Mouse (Mus musculus) adipocyte (in vitro differentiated cells): ENCODE measurements at regions not wholly inside any gene's neighbourhood (a gene's known extent, or its start where the extent isn't known, plus 50 kb on each side); places are given as distances from the start of the nearest gene placed in this dataset.

Experiments used
- DNase-seq: peaks from one replicate; pipeline ENCODE4 v3.0.0-alpha.2; 2016; ENCODE audit warnings: low spot score

GRCm38 (mm10) chr6:103312149-103312548 lies 198.2 kb upstream of the Chl1 start:
- DNase-seq = no peak

GRCm38 (mm10) chr6:103312935-103313334 lies 197.5 kb upstream of the Chl1 start:
- DNase-seq = no peak

- no peak for DNase-seq
Measured at GRCm38 (mm10) chr6:103318081-103318480, 192.3 kb upstream of the Chl1 start.

GRCm38 (mm10) chr6:103318677-103319359 lies 191.6 kb upstream of the Chl1 start:
- no peak for DNase-seq

- DNase-seq = no peak
Measured at GRCm38 (mm10) chr6:103319964-103320363, 190.4 kb upstream of the Chl1 start.

GRCm38 (mm10) chr6:103320550-103320949 lies 189.8 kb upstream of the Chl1 start:
- DNase-seq = no peak

- DNase-seq = no peak
Measured at GRCm38 (mm10) chr6:103321058-103321457, 189.3 kb upstream of the Chl1 start.

- no peak for DNase-seq
Measured at GRCm38 (mm10) chr6:103322442-103322841, 187.9 kb upstream of the Chl1 start.

GRCm38 (mm10) chr6:103335683-103336082 lies 174.7 kb upstream of the Chl1 start:
- DNase-seq = no peak

GRCm38 (mm10) chr6:103339961-103340732 lies 170.2 kb upstream of the Chl1 start:
- no peak for DNase-seq

- DNase-seq = no peak
Measured at GRCm38 (mm10) chr6:103343515-103343914, 166.9 kb upstream of the Chl1 start.

- no peak for DNase-seq
Measured at GRCm38 (mm10) chr6:103344413-103344812, 166.0 kb upstream of the Chl1 start.

- no peak for DNase-seq
Measured at GRCm38 (mm10) chr6:103345195-103345594, 165.2 kb upstream of the Chl1 start.

GRCm38 (mm10) chr6:103352405-103353124 lies 157.8 kb upstream of the Chl1 start:
- no peak for DNase-seq

- DNase-seq = no peak
Measured at GRCm38 (mm10) chr6:103353346-103353745, 157.0 kb upstream of the Chl1 start.

GRCm38 (mm10) chr6:103366782-103367491 lies 143.4 kb upstream of the Chl1 start:
- no peak for DNase-seq

- no peak for DNase-seq
Measured at GRCm38 (mm10) chr6:103374956-103375355, 135.4 kb upstream of the Chl1 start.

- no peak for DNase-seq
Measured at GRCm38 (mm10) chr6:103377277-103377676, 133.1 kb upstream of the Chl1 start.

GRCm38 (mm10) chr6:103378047-103378446 lies 132.3 kb upstream of the Chl1 start:
- no peak for DNase-seq

GRCm38 (mm10) chr6:103381030-103381429 lies 129.4 kb upstream of the Chl1 start:
- DNase-seq = no peak

GRCm38 (mm10) chr6:103381930-103382329 lies 128.5 kb upstream of the Chl1 start:
- no peak for DNase-seq

GRCm38 (mm10) chr6:103386591-103386990 lies 123.8 kb upstream of the Chl1 start:
- DNase-seq = no peak
